Mouse (Mus musculus) E14TG2a.4 (cell line): Measurements from ENCODE around the gene Lrrc75a.
"Not testable (repeated sequence)": the region's sequence is repeated elsewhere in the genome, so short reads cannot be mapped to it uniquely, and the experiment has no call there.

Experiments
- CTCF ChIP-seq: conservative IDR thresholded peaks from 2 replicates; pipeline ENCODE4 v1.5.1; 2014; ENCODE audit warnings: low read length
- NANOG ChIP-seq: IDR thresholded peaks from 2 replicates; pipeline ENCODE4 v1.6.1; 2014; ENCODE audit warnings: borderline replicate concordance, low read length, mixed read lengths
- POU5F1 ChIP-seq: IDR thresholded peaks from 2 replicates; pipeline ENCODE4 v1.6.1; 2014; ENCODE audit warnings: low read length, borderline replicate concordance

DNA sequence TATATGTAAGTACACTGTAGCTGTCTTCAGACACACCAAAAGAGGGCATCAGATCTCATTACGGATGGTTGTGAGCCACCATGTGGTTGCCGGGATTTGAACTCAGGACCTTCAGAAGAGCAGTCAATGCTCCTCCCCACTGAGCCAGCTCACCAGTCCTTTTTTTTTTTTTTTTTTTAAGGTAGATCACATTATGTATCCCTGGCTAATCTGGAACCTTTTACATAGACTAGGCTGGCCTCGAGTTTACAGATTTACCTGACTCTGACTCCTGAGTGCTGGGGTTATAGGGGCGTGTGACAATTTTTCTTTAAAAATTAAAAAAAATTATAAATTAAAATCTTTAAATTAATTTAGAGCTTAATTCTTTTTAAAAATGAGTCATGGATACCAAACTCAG, 1.5 kb upstream of the Lrrc75a start:
- not testable (repeated sequence) for TF ChIP-seq CTCF, NANOG, POU5F1
